Mouse (Mus musculus) cerebellum, adult (tissue): ENCODE results near the gene Gm45717.
"Not testable (repeated sequence)": the region's sequence is repeated elsewhere in the genome, so short reads cannot be mapped to it uniquely, and the experiment has no call there.

Experiments used
- ATAC-seq: cut with Nextera tagmentation; 2 replicates; pipeline ENCODE4 v1.9.2; 2017; ENCODE audit warnings: mild to moderate bottlenecking, moderate library complexity, mixed read lengths; ENCODE audit not compliant: insufficient number of reproducible peaks, low FRiP score, low TSS enrichment

Gene Gm45717

DNA sequence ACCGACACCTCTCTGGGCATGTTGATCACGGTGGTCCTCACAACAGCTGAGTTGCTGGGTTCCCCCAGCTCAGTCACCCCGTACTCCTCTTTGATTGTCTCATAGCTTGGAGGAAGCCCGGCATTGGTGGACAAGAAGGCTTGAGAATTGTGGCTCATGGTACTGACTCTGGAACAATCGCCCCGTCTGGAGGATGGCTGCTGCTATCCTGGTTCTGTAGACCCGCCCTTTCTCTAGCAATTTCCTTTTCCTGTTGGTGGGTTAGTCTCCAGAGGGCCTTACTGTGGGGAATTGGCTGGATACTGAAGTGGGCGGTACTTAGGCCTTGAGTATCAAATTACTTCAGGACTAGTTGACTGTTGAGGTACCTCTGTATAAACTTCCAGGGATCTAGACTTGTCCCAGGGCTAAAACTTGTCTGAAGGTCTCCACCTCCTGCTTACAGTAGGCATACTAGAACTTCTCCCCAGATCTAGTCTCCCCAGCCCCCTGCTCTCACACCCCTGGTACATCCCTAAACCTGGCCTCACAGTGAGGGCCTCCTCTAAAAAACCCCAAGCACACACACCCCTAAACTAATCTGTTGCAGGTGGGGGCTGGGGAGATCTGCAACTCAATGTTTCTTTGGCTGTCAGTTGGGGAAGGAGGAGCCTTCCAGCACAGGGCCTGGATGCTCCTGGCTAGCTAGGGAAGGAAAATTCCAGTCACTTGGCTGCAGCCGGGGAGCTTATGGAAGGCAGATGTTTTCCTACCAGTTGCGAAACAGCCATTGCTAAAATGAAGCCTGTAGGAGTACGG is at the start of gene Gm45717, which contains the start of gene Ifitm2:
Gm45717 (minus strand) TSS at position 180 of the 798 bp plus-strand sequence.
Ifitm2 (minus strand) TSS at position 230 of the 798 bp plus-strand sequence.
- ATAC-seq: no peak

DNA sequence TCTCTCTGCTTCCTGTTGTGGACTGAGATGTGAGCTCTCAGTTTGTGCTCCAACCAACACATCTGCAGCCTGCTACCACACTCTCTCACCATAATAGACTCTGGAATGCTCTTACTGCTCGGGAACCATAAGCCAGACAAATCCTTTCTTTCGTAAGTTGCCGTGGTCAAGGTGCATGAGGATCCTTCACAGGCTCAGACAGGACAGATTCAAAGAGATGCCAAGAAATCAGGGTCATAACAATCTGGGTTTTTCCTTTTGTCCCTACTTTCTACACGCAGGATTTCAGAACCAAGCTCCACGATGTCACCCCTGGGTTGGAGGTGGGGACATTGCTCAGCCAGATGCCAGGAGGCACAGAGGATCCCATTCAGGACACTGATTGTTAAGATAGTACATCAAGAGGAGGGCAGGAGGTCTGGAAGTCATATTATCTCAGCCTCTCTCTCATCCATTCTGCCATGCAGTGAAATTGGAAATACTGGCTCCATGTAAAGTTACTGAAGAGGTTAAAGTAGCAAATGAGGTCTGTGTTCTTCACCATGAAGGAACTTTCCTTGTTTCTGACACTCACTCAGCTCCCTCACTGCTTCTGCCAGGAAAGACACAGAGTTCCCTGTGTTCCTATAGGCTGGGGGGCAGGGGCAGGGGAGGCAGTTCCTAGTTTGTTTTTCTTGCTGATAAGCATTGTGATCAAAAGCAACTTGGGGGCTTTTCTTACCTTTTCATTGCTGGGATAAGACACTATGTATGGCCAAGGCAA is 47.7 kb upstream of the Gm45717 start:
- no peak for ATAC-seq

DNA sequence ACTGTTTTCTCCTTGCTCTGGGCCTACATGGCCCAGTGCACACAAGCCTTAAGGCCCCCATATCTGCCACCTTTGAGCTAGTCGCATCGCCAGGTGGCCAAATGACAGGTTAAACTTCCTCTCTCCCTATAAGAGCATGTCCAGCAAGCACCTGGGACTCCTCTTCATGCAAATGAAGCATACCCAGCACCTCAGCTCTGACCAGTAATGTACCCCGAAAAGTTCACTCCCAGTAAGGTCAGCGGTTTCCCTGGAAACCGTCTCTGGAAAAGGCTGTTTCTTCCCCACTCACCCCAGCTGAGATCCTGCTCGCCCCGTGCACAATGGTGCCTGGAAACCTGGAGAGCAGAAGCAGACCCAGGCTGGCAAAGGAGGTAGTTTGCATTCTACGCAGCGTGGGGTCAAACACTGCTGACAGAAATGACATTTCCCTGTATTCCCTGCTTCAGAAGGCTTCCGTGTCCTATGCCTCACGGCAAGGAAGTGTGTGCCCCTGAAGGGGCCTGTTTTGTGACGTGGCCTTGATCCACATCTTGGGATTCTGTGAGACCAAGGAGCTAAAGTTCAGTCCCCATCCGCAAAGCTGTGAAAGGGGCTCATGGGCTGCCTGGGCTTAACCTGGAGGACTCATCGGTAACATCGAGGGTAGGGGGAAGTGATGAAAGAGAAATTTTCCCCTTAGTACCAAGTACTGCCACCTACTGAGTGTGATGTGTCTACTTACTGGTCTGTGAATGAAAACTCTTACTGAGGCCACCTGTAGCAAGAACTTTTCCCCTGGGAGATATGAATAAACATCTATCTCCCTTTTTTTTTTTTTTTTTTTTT is 45.4 kb upstream of the Gm45717 start:
- no peak for ATAC-seq

DNA sequence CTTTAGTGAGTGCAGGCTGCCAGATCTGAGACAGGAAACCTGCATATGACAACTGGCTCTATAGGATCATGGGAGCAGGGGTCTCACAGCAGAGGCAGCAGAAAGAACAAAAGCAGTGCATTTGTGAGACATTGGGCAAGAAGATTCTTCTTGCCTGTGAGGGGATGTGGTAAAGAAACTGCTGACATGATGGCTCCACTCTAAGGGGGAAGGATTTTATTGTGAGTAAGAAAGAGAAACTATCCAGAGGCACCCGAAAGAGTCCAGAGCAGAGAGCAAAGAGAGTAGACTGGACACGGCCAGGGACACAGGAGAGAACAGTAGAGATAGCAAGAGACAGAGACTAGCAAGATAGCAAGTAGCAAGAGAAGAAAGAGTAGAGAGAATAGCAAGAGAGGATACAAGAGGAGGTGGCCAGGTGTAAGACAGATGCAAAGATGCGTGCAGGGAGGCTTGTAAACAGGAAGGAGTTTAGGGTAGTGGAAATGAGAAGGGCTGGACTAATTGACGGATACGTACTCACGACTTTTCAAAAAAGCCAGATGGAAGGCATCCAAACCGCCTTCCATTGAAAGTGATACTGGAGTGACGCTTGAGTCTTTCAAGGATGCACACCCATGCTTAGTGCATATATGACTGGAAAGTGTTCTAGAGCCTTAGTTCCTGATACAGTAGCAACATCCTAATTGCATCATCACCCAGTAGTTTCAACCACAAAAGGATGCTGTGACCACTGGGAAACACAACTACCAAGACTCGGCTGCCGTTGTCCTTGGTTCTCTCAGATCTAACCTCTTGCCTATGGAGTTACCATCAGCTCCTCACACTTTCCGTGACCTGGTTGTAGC is 43.3 kb upstream of the Gm45717 start:
- no peak for ATAC-seq

DNA sequence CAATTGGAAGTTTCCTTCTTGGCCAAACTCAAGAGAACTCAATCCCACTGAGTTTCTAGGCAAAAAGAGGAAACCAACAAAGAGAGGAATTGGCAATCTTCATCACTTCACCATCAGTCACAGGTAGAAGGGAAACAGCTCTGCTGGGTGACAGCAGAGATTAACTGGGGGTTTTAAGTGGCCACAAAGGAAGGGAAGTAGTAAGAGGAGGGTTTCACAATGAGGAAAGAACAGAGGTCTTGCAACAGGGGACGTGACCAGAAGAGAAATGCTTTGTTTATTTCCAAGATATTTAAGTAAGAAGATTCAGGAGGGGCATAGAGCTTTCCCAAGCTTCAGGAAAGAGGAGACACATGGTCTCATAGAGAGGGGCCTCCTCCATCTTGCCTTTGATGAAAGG is 42.1 kb upstream of the Gm45717 start:
- ATAC-seq: no peak

DNA sequence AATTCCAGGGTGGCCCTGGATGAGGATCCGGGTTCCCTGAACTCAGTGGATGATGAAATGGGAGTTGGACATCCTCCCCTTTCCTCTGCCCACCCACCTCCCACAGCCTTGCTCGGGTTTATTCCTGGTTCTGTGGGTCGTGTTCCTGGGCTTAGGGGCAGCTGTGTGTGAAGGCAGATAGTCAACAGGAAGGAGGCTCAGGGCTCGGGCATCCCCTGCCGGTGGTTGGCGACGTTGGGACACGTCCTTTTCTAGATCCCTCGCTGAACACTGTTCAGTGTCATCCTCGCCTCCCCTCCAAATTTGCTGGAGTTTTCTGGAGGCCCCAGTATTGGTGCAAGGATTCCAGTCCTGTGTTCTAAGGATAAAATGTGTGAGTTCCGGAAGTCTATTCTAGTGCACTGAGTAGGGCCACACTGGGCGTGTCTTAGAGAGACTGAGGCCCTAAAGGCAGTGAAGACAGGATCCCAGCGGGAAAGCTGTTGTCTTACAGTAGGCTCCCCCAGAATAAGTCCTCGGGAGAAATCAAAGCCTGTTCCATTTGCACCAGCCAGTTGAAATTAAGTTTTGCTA is 35.5 kb upstream of the Gm45717 start:
- ATAC-seq: no peak

DNA sequence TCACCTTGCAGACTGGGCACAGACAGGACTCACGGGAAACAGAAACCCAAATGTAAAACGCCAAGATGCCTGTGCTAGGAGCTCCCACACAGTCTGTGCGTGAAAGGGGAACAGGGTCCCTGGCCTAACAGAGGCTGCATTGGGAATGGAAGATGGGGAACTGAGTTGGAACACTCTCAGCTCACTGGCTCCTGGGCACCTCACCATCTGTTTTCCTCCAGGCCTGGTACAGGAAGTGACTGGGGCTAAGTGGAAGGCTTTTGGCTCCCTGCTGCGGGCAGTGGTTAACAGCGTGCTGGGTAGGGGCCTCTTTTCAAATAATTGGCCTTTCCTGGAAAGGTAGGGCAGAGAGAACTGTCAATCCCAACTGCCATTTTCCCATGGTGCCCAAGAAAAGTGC is 34.9 kb upstream of the Gm45717 start:
- no peak for ATAC-seq

DNA sequence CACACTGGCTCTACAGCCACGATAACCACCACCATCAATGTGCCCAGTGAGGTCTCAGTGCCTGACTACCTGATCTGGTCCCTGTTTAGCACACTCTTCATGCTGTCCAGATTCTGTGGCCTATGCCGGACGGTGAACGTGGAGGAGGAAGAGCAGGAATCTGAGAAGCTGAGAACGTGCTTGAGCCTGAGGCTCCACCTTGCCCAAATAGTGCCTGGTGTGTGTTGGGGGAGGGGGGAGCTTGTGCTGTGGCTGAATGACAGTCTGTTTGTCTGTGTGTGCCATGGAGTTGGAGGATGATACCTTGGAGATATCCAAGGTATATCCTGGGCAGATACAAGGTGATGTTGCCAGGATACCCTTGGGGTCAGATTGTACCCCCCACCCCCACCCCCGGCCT is 34.4 kb upstream of the Gm45717 start:
- ATAC-seq: no peak

DNA sequence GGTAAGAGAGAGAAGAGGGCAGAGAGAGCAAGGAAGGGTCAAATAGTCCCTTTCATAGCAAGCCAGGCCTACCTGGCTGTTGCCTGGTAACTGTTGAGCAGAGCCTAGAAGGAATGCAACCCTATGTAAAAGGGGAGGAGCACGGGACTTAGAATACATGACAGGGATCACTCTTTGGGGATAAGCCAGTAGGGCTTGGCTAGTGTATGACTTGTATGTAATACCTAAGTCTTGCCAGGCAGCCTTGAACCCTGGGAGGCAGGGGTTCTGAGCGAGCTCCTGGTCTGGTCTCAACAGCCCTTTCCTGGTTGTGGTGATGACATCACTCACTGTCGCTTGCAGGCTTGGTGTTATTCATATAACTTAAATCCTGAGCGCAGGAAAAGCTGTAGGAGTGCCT is 33.3 kb upstream of the Gm45717 start:
- no peak for ATAC-seq

DNA sequence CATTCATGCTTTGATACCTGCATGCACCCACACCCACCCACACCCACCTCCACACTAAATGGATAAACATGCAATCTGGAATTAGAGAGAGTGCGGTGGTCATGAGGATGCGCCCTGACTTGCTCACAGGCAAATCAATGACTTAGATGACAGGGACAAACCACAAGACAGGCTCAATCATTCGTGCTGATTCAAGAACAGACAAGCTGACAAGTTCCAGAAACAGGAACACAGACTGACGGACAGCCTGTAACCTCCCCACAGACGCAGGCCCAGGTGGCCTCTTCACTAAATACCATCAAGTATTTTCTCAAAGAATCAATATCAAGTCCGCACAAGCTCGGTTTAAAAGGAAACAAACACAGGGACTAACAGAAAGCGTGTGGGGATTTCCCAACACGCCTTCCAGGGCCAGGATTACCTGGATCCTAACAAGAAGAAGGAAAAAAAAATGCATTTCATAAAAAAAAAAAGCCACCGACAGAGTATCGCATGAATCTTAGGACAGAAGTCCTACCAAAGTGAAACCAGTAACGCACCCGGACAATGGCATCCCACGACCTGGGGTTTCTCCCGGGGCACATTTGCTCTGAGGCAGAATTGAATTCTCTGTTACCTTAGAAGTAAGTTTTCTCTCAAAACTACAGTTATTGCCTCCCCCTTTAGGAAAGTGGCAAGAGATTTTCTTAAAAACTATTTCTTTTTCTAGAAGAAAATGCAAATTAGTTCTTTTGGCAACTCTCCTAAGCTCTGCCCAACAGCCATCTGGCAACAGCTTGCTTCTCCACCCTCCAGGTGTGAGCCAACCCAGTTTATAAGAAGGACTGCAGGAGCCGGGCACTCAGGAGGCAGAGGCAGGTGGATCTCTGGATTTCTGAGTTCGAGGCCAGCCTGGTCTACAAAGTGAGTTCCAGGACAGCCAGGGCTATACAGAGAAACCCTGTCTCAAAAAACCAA is 31.7 kb upstream of the Gm45717 start:
- ATAC-seq: no peak

DNA sequence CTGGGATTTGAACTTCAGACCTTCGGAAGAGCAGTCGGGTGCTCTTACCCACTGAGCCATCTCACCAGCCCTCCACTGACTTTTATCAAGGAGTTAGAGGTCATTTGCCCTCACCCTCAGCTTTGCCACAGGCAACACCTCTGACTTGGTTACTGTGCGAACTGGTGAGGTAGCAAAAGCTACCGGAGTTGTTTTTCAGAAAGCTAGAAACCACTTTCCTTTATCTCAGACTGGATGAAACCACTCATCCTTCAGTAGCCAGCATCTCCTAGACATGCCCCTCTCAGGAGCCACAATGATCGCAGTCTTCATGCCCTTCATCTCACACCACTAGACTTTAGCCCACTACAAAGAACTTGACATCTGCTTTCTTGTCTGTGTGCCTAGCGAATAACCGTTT is 27.2 kb upstream of the Gm45717 start:
- no peak for ATAC-seq

DNA sequence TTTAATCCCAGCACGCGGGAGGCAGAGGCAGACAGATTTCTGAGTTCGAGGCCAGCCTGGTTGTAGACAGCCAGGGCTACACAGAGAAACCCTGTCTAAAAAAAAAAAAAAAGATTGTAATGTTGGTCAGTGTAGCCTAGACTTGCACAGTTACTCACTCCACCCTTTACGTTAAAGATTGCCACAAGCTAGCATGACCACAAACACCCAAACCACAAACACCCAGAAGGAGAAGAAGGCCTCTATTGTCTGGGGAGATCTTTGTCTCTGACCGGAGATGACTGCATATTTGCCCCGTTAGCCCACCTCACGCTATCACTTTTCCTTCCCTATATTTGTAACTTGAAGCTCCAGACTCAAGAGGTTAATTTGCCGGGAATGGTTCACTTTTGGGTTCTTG is 26.0 kb upstream of the Gm45717 start:
- no peak for ATAC-seq

DNA sequence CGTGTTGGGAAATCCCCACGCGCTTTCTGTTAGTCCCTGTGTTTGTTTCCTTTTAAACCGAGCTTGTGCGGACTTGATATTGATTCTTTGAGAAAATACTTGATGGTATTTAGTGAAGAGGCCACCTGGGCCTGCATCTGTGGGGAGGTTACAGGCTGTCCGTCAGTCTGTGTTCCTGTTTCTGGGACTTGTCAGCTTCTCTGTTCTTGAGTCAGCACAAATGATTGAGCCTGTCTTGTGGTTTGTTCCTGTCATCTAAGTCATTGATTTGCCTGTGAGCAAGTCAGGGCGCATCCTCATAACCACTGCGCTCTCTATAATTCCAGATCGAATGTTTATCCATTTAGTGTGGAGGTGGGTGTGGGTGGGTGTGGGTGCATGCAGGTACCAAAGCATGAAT is 21.0 kb upstream of the Gm45717 start:
- ATAC-seq: not testable (repeated sequence)

DNA sequence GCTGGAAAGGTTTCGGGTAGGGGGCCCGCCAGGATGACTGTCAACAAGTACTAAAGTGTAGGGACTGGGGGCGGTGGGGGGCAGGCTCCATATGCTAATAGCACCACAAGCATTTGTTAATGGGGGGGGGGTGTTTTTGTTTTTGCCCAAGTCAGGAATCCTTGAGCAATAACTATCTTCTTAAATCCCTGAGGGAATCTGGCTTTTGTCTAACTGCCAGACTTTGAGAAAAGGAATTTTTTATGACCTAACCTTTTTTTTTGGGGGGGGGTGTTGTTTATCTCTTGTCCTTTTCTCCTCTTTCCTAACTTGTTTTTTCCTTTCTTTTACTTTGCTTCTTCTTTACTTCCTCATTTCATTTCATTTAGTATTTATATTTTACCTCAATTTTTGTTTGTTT is 19.7 kb upstream of the Gm45717 start:
- ATAC-seq: no peak

DNA sequence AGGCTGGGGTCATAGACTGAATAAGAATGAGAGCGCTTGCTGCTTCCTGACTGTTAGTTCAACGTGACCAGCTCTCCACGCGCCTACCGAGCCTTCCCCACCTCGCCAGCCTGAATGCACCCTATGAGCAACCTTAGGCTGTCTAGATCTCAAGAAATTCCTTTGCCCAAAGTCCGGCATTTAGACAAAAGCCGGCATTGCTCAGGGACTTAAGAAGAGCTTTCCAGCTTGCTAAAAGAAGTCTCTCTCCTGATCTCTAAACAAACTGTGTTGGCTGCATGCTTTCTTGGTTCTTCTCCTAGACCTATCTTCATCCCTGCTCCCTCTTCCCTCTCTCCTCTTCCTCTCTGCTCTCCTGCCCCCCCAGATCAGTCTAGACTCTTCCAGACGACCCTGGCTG is 19.2 kb upstream of the Gm45717 start:
- no peak for ATAC-seq

DNA sequence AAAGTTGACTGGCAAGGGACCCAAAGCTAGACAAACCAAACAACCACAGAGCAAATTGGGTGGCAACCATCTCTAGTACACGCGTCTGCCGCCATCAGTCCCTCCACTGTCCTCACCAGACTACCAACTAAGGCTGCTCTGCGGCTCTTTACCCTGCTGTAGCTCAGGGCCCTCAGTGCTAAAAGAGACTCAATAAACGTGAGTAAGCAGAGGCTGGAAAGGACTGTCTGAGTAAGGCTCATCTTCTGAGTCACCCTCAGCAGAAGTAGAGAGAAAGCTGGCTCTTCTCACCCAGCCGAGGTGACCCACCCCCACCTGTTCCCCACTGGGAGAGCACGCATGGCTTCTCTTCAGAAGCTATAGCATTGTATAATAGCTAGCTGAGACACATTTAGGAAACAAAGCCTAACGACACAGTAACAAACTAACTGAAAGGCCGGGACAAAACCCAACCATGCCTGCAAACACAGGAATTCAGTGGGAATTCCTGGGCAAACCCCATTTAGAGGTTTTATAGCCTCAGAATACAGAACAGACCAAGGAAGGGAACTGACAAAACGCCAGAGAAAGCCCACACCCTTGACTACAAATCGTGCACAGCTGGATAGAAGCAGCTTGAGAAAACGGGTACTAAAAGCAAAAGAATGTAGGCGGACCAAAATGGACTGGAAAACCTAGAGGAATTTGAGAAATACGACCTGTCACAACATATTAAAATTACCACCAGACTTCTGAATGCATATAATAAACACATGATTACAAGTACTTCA is 17.8 kb upstream of the Gm45717 start:
- ATAC-seq: no peak

DNA sequence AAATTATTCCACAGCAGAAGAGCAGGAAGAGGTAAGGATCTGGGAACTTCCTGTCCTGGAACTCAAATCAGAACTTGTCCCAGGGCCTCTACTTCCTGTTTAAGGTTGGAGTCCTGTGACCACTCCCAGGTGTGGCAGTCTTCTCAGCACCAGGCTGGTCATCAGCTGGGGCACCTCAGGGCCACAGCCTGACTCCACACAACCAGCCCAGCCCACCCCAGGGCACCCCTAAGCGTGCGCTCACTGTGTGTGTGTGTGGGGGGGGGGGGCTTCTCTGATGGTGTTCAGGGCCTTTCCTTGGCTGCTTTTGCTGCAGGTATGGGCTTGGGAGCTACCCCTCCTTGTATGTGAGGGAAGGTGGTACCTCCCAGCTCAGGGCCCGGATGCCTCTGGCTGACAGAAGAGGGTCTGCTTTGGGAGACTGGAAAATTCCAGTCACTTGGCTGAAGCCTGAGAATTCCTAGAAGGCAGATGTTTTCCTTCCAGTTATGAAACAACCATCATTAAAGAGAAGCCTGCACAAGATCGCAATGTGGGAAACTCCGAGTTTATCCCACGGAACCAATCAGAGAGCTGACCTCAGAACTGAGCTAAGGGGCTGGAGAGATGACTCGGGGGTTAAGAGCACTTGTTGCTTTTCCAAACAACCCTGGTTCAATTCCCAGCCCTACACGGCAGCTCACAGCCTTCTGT is 15.9 kb upstream of the Gm45717 start:
- ATAC-seq: no peak
